Mouse (Mus musculus) adrenal gland (tissue): ENCODE measurements around the gene Trp73.

Experiments used
- intact Hi-C: fragments of 180-260 bp; cut with DNase I; formaldehyde crosslinking; loops from one replicate; pipeline ENCODE4 v1.15.1; 2025

Gene Trp73

DNA sequence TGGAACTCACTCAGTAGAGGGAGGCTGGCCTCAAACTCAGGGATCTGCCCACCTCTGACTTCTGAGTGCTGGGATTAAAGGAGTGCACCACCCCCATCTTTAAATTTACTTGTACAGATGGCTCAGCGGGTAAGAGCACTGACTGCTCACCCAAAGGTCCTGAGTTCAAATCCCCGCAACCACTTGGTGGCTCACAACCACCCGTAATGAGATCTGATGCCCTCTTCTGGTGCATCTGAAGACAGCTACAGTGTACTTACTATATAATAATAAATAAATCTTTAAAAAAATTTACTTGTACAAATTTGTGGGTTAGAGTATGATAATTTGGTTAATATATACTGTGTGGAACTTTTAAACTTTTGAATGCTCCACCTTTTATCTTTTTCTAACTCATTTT, 4.7 kb upstream of the Trp73 start:
- intact Hi-C loops, result loop anchor here (5.0 to 10.0 kb wide), 2 partner anchors 132 to 170 kb away; partner anchors contain the start of genes Cep104, Dffb and Lrrc47

DNA sequence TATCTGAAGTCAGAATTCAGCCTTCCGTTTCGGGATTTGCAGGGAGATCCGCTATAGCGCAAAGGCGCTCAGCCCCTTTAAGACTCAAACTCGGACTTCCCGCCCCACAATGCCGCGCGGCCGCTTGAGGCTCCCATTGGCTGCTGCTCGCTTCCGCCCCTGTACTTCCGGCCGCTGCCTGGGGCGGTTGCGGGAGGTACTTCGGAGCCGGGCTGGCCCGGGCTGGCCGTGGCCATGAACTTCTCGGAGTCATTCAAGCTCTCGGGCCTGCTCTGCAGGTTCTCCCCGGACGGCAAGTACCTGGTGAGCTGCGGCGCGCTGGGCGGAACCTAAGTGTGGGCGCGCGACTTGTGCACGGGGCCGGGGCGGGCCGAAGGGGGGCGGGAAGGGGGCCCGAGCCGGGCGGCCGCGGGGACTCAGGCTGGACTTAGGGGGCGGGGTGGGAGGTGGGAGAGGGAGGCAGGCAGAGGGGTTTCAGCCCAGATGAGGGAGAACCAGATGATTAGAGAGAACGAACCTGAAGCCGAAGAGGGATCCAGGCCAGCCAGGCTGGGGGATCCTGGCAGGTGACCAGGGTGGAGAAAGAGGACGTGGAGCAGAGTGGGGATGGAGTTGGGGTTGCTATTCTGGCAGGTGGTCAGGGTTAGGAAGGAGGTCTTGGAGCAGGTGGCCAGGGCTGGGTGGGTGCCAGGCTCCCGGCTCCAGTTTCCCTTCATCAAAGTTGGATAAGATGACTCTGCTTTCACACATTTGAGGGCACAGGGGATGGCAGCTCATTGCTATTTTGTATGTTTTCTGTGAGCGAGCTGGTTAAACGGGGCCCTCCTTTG, 2.4 kb upstream of the Trp73 start, which contains the start of gene Wrap73:
Wrap73 (plus strand) TSS at position 162 of the 830 bp plus-strand sequence.
- intact Hi-C loops, result loop anchor here (5.0 to 10.0 kb wide), 2 partner anchors 130 to 168 kb away; partner anchors contain the start of genes Cep104, Dffb and Lrrc47

DNA sequence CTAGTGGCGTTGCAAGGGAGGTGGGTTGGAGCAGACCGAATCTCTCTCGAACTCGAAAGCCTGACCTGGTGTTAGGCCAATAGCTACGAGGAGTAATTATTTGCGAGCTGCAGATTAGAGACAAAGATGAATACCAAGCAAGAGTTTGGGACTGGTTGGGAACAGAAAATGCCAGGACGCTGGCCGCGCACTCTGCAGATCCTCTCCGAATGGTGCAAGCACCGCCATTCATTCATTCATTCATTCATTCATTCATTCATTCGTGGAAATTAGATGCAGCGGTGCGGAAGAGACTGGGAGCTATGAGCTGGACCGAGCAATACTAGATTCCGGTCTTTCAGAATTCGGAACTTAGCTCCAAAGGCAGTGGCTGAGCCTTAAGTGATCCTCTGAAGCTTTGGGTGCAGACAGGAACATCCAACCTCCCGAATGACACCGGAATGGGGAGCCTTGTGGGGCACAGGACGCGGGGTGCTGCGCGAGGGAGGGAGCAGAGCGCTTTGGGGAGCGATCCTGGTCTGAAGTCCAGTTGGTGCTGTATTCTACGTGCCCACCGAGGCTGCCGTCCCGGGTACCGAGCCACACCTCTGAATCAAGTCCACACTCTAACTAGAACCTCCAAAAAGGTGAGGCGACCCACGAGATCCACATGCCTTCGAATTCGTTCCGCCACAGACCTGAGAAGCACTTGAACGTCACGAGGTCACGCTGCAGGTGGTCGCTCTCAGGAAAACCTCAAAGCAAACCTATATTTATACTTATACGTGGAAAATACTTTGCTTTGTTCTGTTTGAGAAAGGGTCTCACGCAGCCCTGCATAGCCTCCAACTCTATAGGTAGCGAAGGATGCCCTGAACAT, 1.2 kb upstream of the Trp73 start:
- intact Hi-C loops, result loop anchor here (5.0 to 10.0 kb wide), 2 partner anchors 129 to 166 kb away; partner anchors contain the start of genes Cep104, Dffb and Lrrc47

DNA sequence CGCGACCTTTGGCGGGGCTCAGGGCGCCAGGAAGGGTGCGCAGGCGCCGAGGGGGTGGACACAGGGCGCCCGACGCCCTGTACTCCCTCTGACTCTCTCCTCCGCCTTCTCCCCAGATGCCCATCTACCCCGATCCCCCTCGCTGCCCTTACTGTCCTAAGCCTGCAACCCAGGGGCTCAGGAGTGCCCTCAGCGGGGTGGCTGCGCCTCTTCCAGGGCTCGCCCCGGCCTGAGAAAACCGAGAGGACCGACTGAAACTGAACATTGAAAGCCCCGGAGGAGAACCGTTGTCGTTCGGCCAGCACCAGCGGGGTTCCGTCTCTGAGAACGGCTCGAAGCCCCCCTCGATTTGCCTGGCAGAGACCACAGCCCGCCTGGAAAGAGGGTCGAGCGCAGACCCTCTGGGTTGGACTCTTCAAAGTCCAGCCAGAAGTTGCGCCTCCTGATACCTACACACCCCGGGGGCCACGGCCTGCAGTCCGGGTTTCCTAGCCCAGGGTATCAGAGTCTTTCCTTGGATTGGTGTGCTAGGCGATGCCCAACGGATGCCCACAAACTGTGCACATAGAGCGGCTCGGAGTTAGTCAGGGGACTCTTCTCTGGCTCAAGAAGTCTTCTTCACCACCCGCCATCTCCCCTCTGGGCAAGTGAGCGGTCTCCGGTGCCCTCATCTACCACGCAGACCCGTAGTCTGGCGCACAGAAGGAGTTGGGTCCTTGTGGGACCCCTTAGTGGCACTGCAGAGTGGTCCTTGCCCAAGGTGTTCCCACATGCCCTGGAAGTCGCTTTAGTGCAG, 403 bp upstream of the Trp73 start:
- intact Hi-C loops, result loop anchor here (5.0 to 10.0 kb wide), 2 partner anchors 128 to 166 kb away; partner anchors contain the start of genes Cep104, Dffb and Lrrc47

DNA sequence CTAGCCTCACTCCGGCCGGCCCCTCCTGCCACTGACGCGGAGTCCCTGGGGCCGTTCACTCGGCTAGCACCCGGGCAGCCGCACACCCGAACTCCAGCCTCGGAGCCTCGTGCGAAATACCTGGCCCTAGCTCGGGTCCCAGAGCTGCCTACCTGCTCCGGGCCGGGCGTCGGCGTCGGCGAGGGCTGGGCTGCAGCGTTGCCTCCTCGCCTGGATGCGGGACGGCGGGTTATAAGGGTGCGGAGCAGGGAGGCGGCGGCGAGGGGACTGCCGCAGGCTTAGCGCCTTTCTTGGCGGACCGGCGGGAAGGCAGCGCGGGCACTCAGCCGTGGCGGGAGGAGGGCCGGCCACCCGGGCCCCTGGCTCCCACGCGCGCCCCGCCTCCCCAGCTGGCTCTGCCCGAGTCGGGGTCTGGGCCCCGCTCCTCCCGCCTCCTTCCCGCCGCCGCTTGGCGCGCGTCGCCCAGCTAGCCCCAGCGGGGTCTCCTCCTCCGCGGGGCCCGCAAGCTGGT, 282 bp downstream of the Trp73 start:
- intact Hi-C loops, result loop anchor here (5.0 to 10.0 kb wide), 2 partner anchors 127 to 165 kb away; partner anchors contain the start of genes Cep104, Dffb and Lrrc47

DNA sequence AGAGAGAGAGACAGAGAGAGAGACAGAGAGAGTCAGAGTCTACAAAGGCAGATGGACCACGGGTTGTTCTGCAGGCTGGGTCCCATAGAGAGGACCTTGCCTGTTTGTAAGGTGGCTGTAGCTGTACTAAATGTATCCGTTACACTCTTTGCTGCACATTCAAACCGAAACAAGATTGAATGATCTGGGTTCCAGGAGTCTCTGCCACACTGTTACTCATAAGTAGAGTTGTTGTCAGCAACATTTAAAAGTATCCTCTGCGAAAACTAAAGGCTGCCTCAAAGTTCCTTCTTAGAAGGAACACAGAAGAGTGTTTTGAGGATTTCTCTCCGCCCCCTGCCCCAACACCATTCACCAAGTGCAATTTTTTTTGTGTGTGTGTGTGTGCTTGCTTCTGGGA, 2.9 kb downstream of the Trp73 start:
- intact Hi-C loops, result no loop called here

DNA sequence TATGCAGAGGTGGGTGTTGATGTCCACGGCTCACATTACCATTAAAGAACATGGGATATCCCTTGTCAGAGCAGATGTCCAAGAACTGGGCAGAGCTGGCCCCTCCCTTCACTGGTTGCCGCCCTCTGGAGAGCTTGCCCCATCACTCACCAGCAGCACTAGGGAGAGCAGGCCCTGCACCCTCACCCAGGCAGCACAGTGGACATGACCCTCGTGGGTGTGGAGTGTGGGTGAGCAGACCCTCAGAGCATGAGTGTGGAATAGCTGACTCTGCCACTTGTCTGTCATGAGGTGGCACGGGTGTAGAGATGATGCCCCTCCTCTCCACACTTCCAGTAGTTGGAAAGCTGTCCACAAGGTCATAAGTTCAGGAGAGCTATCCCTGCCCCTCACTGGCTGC, 5.2 kb downstream of the Trp73 start:
- intact Hi-C loops, result no loop called here

DNA sequence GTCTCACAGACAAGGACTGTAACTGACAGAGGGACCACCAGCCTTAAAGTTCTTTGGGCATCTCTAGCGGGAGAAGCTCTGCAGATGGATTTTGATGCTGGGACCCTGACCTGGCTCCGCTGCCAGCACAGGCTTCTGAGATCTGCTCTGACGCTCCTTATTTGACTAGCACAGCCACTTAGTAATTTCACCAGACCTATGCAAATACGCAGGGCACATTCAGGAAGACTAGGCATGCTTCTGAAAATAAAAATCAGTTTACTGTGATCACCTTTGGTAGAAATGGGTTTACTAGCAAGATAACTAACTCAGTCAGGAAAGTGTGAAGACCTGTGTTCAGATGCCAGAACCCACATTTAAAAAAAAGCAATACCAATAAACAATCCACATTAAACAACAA, 8.1 kb downstream of the Trp73 start:
- intact Hi-C loops, result no loop called here

DNA sequence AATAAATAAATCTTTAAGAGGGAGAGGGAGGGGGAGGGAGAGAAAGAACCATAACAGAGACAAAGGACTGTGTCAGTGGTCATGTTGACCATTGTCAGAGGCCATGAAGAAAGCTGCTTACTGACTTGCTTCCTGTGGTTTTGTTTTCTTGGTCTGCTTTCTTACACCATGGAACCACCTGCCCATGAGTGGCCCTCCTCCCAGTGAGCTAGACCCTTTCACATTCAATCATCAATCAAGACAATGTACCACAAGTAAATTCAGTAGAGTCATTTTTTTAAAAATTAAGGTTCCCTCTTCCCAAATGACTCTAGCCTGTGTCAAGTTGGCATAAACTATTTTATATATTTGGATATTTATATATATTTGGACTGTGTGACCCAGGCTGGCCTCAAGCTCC, 10.1 kb downstream of the Trp73 start:
- intact Hi-C loops, result no loop called here

DNA sequence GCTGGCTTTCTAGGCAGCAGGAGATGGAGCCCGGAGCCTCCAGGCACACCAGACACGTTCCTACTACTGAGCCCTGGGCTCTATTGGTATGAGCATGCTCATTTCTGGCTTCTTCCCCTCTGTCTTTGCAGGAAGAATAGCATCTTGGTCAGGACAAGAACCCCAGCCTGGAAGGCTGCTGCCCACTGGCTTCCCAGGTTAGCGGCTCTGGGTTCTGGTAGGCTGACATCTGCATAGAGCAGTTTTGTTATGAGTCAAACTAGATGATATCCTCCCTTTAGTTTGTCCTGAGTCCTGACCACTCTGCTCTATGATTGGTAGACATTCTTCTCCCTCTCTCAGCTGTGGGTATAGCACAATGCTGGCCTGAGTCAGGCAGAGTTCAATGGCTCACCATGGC, 12.7 kb downstream of the Trp73 start:
- intact Hi-C loops, result no loop called here

DNA sequence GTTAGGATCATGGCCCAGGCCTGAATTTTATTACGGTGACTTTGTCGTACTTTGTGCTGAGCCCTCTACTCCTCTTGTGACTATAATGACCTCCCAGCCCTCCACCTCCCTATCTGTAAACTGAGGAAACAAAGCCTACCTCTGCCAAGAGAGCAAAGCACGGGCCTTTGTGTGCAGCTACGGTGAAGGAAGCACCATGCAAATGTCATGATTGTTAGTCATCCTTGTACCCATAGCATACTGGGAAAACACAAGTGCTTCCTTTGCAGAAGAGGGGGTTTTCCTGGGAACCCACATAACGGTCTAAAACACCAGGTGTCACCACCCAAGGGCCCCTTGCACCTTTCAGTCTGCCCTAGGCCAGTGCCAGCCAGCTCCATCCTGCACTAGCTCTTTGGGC, 14.8 kb downstream of the Trp73 start:
- intact Hi-C loops, result no loop called here

DNA sequence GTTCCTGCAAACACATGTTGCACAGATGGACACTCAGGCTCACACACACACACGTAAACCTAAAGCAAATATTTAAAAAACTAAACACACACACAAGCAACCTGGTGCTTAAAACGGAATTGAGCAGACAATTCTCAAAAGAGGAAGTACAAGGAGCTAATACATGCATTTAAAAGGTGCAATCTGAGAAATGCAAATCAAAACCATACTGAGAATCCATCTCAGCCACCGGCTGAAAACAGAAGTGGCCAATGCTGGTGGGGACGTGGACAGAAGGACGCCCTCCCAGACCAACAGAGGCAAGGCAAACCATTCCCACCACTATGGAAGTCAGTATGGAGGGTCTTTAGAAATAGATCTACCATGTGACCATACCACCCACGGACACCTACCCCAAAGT, 16.5 kb downstream of the Trp73 start:
- intact Hi-C loops, result no loop called here

DNA sequence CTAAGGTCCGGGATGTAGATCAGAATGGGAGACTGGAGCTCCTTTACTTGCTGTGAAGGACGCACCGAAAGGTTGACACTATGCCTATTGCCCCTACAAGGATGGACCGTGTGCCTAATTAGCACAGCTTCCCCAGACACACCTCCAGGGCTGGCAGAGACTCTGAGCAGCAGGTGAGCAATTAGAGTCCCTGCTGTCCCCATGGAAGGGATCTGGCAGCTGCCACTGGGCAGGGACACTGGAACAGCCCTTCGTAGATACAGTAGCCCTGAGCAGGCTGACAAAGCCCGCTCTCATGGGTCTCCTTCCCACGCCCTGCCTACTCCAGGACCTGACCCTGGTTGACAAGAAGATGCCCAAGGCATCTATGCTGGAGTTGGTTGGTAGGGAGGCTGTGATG, 17.6 kb downstream of the Trp73 start:
- intact Hi-C loops, result no loop called here

DNA sequence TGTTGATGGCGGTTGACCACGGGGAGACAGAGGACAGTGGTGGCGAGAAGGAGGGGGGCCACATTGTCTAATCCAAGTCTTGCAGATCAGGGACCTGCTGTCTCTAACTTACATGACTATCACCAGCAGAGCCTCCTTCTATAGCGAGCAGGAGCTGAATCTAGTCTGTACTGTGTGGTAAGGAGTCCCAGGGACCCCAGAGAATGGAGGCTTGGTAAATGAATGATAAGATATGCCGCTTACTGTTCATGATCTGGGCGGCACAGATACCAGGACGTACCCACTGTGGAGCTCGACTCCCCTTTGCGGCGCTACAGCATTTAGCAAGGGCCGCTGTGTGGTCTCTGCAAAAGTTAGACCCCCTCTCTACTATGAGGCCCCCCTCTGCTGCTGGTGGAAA, 18.2 kb downstream of the Trp73 start:
- intact Hi-C loops, result no loop called here

DNA sequence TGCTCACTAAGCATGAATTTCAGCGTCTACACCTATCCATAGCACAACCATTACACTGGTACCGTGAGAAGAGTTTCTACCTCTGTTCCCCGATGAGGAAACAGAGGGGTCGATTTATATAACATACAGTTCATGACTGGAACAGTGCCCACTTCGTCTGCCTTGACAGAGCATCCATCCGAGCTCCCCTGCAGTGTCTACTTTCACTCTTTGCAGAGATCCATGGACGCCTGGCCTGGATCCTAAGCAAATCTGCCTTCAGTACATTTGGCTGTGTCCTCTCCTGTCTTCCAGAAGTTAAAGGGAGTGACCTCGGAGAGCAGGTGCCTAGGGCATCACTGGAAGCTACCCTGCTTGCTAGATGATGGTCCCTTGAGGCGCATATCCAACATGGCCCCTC, 20.8 kb downstream of the Trp73 start:
- intact Hi-C loops, result no loop called here

DNA sequence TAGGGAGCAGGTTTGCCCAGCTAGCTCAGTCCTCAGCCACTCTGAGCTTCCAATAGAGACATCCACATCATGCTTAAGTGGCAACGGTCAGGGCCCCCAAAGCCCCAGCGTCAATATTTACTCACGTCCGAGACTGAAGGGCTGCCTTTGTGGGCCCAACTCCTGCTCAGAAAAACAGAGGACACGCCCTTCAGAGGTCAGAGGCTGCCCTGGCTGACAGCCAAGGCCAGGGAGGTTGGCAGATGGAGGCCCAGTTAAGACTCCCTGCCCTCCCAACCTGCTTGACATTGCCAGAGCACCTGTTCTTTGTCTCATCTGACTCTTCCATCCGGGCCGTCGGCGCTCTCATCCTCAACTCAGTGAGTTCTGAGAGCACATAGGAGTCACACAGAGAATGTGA, 21.2 kb downstream of the Trp73 start:
- intact Hi-C loops, result no loop called here

DNA sequence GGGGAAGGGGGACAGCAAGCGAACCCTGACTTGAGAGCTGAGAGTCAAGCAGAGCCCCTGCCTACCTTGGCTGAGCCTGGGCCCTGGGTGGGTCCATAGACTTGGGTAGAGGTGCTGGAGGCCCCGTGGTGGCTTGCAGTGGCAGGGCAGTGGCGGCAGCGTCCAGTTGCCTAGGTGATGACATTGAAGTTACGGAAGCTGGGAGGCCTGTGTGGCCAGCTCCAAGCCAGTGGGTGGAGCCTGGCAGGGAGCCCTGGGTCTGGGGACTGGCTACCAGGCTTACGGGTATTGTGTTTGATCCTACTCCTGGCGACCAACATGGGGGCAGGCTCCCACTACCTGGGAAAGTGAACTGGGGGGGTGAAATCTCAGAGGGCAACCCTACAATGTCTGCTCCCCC, 23.6 kb downstream of the Trp73 start:
- intact Hi-C loops, result no loop called here

DNA sequence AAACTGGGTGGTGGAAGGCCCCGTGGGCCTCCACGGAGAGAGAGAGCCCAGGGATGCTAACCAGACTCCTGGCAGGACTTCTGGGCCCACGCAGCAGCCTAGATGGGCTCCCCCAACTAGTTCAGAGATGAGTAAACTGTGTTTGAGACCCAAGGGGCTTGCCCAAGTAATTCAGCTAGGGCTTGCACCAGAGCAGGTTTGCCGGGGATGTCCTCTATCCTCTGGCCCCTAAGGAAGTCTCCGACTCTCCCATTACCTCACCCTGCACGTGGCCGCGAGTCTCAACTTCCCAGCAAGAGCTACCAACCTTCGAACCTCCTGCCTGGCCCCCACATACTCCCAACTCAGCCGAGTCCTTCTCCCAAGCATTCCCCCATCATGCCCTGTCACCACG, 30.2 kb downstream of the Trp73 start:
- intact Hi-C loops, result no loop called here

DNA sequence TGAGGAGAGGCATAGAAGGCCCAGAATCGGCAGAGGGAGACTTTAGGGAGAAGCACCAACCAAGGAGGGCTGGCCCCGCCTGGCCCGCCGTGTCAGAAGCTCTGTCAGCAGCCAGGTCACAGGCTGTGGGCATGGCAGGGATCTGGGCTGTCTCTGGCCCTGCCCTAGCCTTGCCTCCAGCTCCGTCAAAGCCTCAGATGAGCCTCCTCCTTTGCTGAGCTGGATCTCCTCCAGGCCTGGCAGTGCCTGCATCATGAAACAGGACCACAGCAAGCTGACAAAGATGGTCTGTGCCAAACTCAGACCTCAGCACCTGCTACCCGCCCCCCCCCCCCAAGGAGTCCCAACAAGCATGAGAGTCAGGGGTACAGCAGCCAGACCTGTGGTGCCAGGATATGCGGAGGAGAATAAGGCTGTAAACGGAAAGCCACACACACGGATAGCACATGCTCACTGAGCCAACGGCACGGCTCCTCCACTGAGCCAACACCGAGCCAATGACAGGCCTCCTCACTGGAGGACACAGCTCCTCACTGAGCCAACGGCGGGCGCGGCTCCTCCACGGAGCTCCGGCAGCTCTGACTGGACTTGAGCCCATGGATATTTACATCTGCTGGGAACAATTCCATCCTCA, 30.7 kb downstream of the Trp73 start:
- intact Hi-C loops, result no loop called here

DNA sequence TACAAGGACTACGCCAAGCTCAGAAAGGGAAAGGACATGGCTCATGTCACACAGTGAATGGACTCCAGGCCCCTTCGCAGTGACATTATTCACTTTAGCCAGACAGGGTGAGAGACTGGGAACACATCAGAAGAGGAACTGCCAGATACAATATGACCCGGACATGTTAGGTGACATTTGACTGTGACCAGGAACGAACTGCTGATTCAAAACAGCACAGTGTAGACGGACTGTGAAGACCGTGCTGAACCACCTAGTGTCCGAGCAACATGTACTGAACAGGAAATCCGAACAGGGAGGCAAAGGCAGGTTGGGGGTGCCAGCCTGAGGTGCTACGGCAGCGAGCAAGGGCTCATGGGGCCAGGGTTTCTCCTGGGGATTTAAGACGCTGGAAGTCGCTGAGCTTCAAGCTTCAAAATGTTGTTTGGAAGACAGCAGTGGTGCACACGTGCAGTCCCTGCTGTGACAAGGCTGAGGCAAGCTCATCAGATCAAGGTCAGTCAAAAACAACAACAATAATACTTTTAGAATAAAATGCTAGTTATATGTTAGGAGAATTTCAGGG, 33.4 kb downstream of the Trp73 start:
- intact Hi-C loops, result no loop called here
